Mouse (Mus musculus) olfactory bulb, adult 2 months (tissue): ENCODE results near the gene Olig3. TPM values are rescaled to one million over a fixed set of nuclear protein-coding genes. Genes with fewer than 3 reads are reported as not detected.
"Not testable (repeated sequence)": the region's sequence is repeated elsewhere in the genome, so short reads cannot be mapped to it uniquely, and the experiment has no call there.

Experiments used
- H3K27ac ChIP-seq: fragments of 200-500 bp; 2 replicates; pipeline ENCODE4 v1.5.1; 2012; ENCODE audit warnings: low read depth, low read length; ENCODE audit not compliant: insufficient read depth
- H3K4me1 ChIP-seq: fragments of 200-500 bp; 2 replicates; pipeline ENCODE4 v1.6.1; 2012; ENCODE audit warnings: low read length; ENCODE audit not compliant: control insufficient read depth, insufficient read depth
- H3K4me3 ChIP-seq: fragments of 200-500 bp; 2 replicates; pipeline ENCODE4 v1.5.1; 2012; ENCODE audit warnings: mild to moderate bottlenecking, low read depth, low read length, moderate library complexity; ENCODE audit not compliant: insufficient read depth
- CTCF ChIP-seq: fragments of 200-500 bp; IDR thresholded peaks from 2 replicates; pipeline ENCODE4 v1.5.1; 2012; ENCODE audit warnings: low read depth, mild to moderate bottlenecking, low read length, moderate library complexity; ENCODE audit not compliant: insufficient read depth
- POLR2A ChIP-seq: fragments of 200-500 bp; IDR thresholded peaks from 2 replicates; pipeline ENCODE4 v1.6.1; 2012; ENCODE audit warnings: mild to moderate bottlenecking, low read depth, low read length, moderate library complexity; ENCODE audit not compliant: insufficient read depth
- WGBS: fragments of 180-500 bp; shearing (Covaris S2); methylation state at CpG from one replicate; pipeline ENCODE4 v1.1.7; 2018; 5-methylcytosine and 5-hydroxymethylcytosine counted together
- polyA plus RNA-seq: library from polyadenylated mRNA; stranded (reverse); fragments of >200 nt; gene quantifications from 2 replicates; pipeline ENCODE4 v1.2.4, GENCODE M21; 2012; ENCODE audit warnings: low replicate concordance; ENCODE audit not compliant: missing spikeins, insufficient read depth, insufficient read length

Gene Olig3
- polyA plus RNA-seq, 1 experiment = not detected

DNA sequence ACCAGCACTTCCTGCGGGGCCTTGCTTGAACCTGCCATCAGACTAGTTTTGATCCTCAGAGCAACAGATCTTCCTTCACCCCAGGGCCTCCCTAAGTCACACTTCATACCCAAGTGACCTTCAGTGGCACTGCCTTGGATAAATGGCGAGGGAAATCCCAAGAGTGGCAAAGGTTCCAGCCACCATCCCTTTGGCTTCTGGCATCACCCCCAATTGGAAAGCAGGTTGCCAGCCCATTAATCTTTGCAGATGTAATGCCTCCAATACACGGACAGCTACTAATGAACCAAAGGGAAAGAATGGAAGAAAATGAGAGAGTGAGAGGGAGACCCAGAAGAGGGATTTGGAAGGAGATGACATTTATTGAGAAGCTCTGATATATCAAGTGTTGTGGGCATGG, 18.0 kb downstream of the Olig3 start:
- TF ChIP-seq CTCF = no peak
- no peak for TF ChIP-seq POLR2A
- Histone ChIP-seq H3K4me1 (no peaks in the 10 kb centered on the region), H3K27ac (no peak overlapping the region), H3K4me3 (no peak overlapping the region)
- WGBS = 84% methylated on average over 3 of the region's 3 CpGs

DNA sequence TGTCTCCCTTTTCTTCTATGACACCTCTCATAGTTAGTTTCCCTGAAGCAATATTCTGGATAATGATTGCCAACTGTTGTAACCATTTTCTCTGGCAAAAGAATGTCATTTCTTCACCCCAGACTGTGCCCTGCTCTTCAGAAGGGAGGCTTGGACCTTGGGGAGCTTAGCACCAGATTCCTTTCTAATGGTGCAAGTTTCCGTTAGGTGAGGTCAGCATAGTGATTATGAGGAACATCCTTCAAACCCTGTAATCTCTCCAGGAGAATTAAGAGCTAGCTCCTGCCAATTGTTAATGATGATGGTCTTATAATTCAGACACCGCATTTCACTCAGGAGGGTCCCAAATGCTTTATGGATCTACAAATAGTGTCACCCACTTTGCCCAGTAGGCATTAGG, 19.5 kb downstream of the Olig3 start:
- Histone ChIP-seq H3K27ac (no peak overlapping the region), H3K4me1 (no peaks in the 10 kb centered on the region), H3K4me3 (no peak overlapping the region)
- 90% methylated on average over 2 of the region's 2 CpGs for WGBS
- TF ChIP-seq POLR2A (no peak), CTCF (no peak)

DNA sequence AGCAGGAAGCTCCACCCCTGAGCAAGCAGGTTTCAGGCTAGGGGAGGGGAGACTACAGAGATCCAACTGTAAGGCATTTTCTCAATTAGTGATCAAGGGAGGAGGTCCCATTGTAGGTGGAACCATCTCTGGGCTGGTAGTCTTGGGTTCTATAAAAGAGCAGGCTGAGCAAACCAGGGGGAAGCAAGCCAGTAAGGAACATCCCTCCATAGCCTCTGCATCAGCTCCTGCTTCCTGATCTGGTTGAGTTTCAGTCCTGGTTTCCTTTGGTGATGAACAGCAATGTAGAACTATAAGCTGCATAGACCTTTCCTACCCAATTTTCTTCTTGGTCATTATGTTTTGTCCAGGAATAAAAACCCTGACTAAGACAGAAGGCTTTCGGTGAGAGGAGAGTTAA, 24.6 kb downstream of the Olig3 start:
- H3K4me1 ChIP-seq, H3K27ac ChIP-seq, H3K4me3 ChIP-seq: not testable (repeated sequence)
- WGBS = 95% methylated on average over 1 of the region's 1 CpGs

DNA sequence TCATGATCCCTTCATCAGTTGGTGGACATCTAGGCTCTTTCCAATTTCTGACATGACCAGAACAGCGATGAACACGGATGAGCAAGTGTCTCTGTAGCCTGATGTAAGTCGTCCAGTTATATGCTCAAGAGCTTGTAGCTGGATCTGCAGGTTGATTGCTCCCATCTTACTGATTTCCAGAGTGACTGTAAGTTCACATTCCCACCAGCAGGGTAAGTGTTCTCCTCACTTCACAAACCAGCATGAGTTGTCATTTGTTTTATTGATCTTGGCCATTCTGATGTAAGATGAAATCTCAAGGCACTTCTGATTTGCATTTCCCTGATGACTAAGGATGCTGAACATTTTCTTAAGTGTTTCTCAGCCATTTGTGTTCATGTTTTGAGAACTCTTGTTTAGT, 27.8 kb downstream of the Olig3 start:
- 90% methylated on average over 3 of the region's 3 CpGs for WGBS
- H3K4me1 ChIP-seq = no peaks in the 10 kb centered on the region
- no peak for TF ChIP-seq POLR2A
- TF ChIP-seq CTCF = no peak
- no peak overlapping the region for H3K27ac ChIP-seq
- no peak overlapping the region for H3K4me3 ChIP-seq

DNA sequence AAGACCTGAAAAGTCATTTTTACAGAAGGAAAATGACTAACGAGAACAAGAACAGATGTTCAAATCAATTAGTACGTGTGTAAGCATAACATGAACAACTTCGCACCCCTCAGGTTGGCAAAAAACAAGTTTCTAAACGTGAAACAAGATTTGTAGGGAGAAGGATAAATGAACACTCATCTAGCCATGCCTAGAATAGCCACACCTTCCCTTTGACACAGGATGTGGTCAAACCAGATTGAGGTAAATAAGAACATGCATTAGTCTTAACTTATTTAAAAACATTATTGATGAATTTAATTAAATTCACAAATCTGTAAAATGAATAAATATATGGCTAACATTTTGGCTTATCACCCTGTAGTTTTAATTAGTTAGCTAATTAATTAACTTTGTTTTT, 35.5 kb downstream of the Olig3 start:
- TF ChIP-seq CTCF (no peak), POLR2A (no peak)
- H3K4me3 ChIP-seq = no peak overlapping the region
- H3K27ac ChIP-seq = no peak overlapping the region
- WGBS = 84% methylated on average over 4 of the region's 4 CpGs
- no peaks in the 10 kb centered on the region for H3K4me1 ChIP-seq

DNA sequence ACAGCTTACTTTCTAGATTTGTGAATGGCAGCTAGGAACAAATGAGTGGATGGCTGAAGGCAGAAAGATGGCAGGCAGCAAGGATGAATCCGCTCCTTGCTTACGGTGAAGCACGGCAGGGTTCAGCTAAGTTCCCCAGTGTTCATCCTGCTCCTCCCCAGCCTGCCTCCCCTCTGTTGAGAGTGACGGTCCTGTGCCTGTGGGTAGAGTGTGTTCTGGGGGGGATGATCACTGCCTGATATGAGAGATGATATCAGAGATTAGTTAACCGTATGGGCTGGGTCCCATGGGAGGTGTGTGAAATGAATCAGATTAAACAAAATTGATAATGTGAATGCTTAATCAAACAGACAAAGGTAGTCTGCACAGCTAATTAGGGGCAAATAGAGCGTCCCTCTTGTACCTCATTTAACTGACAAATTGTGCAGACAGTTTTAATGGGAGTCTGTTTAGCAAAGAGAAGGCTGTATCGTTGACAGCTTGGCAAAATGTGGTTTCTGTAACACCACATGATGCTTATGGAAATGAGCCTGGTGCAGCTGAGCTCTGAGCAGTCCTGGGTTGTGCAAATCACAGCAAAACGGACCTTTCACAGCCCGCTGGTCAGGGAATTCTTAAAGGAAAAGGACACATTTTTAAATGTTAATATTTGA, 40.3 kb downstream of the Olig3 start:
- 31% methylated on average over 9 of the region's 9 CpGs for WGBS
- no peak overlapping the region for H3K27ac ChIP-seq
- no peak overlapping the region for H3K4me3 ChIP-seq
- TF ChIP-seq CTCF (no peak), POLR2A (no peak)
- no peaks in the 10 kb centered on the region for H3K4me1 ChIP-seq

DNA sequence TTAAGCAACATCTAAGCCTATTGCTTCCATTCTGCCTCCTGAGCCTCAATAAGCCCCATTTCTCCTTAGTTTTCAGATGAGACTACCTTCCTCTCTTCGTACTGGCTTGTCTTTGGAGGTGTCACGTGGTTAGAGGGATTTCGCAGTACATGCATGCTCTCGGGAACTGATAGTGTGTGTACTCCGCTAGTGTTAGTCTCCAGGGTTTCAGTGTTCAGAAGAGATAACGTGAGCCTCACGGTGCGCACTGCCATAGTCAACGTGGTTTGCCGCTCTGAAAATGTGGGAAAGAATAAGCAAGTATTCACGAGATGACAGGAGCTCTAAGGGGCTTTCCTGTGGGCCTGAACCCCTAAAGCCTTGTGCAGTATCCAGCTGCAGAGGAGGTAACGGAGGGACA, 41.1 kb downstream of the Olig3 start:
- H3K4me1 ChIP-seq = no peaks in the 10 kb centered on the region
- WGBS = 73% methylated on average over 12 of the region's 12 CpGs
- TF ChIP-seq POLR2A (no peak), CTCF (no peak)
- no peak overlapping the region for H3K4me3 ChIP-seq
- H3K27ac ChIP-seq = no peak overlapping the region

DNA sequence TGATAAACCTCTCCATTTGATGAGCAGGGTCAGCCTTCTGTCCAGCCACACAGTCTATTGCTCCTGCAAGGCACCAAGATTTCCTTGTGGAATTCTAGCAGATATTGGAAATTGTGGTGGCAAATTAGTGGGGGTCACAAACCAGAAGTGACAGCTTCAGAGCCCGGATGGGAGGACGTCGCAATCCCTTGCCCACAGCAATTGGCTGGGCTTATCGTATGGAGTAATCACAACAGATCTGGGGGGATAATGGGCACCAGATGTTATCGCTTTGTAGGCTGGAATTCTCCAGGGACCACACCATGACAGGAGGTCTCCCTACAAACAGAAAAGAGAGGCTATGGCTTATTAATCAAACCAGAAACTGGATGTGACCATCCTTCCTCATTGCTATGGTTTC, 44.8 kb downstream of the Olig3 start:
- TF ChIP-seq POLR2A = no peak
- Histone ChIP-seq H3K4me3 (no peak overlapping the region), H3K4me1 (no peaks in the 10 kb centered on the region), H3K27ac (no peak overlapping the region)
- 68% methylated on average over 5 of the region's 5 CpGs for WGBS

DNA sequence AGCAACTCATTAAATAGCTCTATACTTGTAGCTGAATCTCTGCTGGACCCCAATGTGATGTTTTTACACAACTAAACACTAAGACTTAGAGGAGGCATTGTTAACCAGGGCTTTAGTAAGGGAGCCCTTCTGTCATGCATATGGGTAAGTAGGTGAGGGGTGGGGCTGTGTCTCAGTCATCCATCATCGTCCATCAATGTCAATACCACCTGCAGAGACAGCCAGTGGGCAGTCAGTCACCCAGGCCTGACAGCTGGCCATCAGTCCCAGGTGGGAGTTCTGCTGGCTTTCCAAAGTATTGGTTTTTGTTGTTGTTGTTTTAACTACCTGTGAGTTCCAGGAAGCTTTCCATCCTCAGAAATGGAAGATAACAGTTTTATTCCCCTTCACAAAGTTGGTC, 48.1 kb downstream of the Olig3 start:
- no peak for TF ChIP-seq POLR2A
- no peak for TF ChIP-seq CTCF
- H3K4me1 ChIP-seq = no peaks in the 10 kb centered on the region
- 48% methylated on average over 1 of the region's 1 CpGs for WGBS

DNA sequence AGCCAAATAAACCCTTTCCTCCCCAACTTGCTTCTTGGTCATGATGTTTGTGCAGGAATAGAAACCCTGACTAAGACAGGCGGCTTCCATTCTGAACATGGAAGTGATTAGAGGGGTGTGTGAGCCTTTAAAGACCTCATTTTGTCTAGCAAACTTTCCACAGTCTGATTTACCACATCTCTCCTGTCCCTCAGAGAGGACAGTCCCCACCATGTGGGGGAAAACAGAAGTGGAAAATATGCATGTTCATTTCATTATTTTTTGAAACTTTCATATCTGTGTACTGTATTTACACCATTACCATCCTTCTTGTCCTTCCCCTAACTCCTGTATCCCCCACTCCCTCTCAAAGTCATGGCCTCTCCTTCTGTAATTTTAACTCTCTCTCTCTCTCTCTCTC, 49.6 kb downstream of the Olig3 start:
- WGBS = 95% methylated on average over 1 of the region's 1 CpGs
- TF ChIP-seq CTCF (no peak), POLR2A (no peak)
- no peak overlapping the region for H3K4me3 ChIP-seq
- H3K4me1 ChIP-seq = no peaks in the 10 kb centered on the region
- no peak overlapping the region for H3K27ac ChIP-seq

More for the DNA sequence above, 48.1 kb downstream of the Olig3 start:
- no peak overlapping the region for H3K4me3 ChIP-seq
- no peak overlapping the region for H3K27ac ChIP-seq
